Mouse (Mus musculus) thymus, postnatal 10 days (tissue): ENCODE results near the gene Rpap2.

Source experiments
- DNase-seq, 2 experiments: peaks; one replicate each; pipeline ENCODE4 v3.0.0; 2021; ENCODE audit warnings: low spot score in 2 of 2

Rpap2 gene

DNA sequence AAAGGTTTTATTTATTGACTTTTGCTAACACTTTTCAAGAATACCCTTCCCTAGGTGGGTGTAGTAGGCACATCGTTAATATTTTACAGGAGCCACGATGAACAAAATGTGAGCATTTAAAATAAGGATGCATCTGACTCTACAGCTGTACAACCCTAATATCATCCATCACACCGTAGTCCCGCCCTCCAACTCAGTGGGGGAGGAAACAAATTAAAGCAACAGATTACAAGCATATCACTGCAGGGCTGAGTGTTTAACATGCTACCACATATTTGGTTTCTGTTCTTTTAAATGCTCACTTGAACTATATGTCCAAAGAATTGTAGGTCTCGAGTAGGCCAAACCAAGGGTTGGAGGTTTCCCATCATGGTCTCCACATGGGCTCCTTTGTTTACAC is 90.0 kb downstream of the Rpap2 start:
- no peak for DNase-seq

DNA sequence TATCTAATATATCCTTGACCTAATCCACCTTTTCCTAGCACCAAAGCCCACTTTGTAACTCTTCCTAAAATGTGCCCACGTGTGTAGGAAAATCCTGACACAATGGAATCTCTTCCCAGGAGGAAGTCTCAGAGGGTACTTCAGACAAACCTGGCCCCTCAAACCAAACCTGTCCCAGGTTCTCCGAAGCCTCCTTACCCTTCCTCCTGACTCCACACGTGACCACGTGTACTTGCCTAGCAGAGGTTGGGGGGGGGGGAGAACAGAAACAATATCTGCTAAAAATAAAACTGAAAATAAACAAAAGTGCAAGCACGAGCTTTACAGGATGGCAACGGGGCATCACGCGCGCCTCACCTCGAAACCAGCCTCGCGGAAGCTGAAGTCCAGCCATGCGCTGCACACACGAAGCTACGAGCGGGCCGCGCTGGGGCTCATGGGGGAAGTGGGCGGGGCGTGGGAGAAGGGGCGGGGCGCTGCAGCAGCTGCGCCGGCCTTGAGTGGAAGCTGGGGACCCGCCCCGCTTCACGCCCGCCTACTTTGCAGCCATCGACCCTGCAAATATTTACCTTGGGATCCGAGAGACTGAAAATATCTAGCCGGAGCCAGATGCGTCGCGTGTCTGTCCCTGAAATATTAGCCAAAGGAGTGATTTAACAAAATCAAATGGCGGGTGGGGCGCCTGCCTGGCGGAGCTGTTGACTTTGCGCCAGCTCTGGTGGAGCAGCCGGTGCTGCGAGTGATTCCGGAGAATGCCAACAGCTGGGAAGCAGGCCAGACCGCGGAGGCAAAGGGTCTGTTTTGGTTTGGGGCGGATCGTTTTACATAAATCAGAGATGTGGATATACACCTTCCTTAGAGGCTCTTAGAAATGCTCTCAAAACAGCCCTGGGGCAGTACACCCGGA is 90.7 kb downstream of the Rpap2 start:
- DNase-seq = peak; percentile 76 to 88

DNA sequence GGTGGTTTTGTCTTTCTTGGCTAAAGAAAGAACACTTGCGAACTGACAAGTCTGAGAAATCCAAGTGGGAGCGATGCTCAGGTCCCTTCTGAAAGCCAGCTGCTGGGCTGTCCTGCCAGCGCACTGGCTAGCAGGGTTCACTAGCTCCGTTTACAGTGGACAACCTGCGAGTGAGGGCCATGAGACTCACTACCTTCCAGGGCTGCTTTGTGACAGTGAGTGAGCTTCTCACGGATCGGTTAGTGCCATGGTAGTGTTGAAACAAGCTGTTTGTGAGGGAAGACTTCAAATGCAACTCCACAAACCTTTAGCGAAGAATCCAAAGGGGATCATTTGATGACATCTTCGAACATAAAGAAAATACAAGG is 91.3 kb downstream of the Rpap2 start:
- no peak for DNase-seq

DNA sequence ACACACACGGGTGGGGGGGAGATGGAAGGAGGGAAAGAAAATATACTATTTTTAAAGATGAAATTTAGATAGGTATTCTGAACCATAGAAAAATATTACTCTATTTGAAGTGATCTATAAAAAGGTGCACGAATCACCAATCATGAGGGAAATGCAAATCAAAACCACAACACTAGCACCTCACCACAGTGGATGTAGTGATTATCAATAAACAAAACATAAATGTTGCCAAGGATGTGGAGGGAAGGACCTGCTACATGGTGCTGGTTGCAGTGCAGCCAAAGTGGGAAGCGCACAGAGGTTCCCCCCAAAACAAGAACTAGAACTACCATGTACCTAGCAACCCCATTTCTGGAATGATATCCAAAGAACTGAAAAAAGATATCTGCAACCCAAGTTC is 97.8 kb downstream of the Rpap2 start:
- no peak for DNase-seq

DNA sequence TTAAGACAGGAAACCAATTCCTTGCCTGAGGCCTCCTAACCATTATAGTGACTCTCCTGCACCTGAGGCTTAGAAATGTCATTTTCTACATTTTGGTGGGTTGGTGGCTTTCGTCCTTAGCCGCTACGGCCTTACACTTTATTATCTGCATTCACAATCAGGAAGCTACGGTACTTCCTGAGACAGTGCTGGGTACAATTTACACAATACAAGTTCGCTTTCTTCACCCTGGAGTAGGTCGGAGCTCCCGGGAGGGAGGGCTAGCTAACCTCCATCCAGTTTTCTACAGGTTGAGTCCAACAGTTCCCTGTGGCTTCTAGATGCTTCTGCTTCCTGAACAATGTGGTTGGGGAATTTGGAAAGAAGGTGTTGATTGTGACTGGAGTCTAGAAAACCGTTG is 101.7 kb downstream of the Rpap2 start:
- DNase-seq = no peak

DNA sequence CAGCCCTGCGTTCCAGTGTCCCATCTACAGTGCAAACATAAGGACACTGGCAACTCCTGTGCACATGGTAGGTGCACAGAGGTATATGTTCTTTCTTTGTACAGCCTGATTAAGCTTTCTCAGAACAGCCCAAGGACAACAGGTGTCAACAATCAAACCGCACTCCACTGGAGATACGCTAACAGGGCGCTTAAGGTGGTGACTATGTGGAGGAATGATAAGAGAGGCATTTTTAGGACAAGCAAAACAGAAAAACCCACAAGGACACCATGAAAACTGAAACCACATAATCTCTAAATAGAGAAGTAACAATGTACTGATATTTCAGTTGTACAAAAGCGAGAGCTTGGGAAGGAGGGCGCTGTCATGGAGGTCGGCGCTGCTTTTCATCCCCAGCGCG is 103.7 kb downstream of the Rpap2 start:
- peak in 1 of 2 experiments; percentile 37 for DNase-seq

DNA sequence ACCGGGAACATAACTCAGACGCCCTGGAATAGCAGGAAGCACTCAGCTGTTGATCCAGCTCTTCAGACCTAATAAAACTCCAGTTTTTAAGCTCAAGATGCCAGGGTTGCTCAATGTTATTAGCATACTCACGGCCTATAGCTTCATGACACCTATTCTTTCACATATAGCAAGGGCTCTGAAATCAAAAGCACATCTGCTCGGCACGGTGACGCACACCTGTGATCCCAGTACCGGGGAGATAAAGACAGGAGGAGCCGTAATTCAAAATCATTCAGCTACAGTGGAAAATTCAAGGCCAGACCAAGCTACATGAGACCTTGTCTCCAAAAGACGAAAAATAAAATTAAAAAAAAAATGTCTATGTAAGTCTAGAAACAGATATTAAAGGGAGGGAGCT is 104.5 kb downstream of the Rpap2 start:
- DNase-seq = no peak

DNA sequence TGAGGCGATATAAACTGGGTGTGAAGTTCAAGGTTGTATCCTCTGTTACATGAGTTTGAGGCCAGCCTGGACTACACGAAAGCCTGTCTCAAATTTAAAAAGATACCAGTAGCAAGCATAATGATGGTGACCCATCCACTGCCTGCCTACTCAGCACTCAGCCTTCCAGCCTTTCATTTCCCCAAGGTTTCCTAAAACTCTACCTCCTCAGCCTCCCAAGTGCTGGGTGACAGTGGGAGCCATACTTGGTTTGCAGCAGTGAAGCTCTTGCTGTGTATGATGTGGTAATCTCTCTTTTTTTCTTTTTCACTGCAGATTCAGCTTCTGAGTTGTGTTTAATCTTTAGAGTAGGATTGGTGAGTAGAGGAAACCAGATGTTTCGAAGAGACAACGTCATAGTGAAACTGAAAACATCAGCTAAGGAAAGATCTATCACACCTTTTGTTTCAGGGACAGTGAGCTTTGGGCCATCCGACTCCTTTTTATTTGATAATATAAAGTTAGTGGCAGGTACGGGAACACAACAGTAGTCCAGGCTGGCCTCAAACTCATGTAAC is 106.1 kb downstream of the Rpap2 start:
- DNase-seq = peak in 1 of 2 experiments; percentile 40

DNA sequence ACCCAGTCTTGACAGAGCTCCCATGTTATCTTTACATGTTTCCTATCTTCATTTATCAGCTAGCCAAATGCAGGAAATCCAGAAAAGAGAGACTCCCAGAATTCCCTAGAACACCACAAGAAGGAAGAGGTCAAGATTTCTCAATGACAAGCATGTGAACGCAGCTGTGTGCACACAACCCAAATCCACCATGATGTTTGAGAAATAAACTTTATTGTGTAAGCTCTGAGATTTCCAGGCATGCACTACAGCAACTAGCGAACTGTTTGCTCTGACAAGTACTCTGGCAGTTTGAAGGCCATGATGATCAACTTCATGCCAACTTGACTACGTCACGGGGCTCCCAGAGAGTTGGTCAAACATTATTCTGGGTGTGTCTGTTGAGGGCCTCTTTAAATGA is 108.6 kb downstream of the Rpap2 start:
- no peak for DNase-seq

DNA sequence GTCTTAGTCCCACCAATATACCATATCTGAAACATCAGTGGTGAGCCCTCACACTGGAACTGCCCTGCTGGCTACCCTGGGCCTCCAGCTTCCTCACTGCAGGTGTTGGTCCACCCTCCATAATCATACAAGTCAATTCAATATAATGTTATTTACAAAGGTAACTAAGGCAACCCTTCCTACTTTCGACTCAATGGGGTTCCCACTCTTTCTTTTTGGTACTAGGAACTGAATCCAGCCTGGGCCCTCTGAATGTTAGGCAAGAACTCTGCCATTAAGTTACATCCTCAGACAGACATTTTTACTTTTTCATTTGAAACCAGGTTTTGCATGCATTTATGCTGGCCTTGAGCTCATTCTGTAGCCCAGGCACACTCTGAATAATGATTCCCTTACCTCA is 109.1 kb downstream of the Rpap2 start:
- no peak for DNase-seq

DNA sequence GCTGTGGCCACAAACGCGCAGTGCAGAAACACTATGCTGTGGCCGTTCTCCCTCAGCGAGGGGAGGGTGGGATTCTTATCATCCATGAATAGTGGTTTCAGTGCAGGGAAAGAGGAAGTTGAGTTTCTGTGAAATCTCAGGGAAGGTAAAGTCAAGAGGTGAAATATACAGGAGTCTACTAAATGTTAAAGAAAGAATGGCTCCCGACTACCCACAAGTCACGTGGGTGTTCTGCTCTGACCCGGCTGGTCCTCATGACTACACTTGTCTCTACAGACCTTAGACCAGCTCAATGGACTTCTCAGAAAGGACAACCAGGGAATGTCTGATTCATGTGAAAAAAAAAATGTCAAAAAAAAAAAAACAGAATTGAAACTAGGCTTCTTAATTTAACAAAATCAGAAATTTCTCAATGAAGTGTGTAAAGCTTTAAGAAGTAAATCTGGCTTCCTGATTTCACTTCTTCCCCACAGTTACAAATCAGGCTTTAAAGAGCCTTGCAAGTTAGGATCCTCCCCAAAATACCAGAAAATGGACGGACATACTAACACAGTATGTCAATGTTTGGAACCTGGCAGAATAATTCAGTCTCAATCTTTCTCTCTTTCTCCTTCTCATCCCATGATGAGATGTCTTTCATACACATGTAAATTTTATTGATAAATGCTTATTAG is 111.1 kb downstream of the Rpap2 start:
- DNase-seq = no peak
